Mouse (Mus musculus): Measurements from ENCODE around the gene Ero1lb. TPM values are rescaled to one million over a fixed set of nuclear protein-coding genes. Genes with fewer than 3 reads are reported as not detected.

Gene Ero1lb
- total RNA-seq, 2 experiments from 2014 or later: 12.7 to 13.6 TPM

Other genes starting within 250 kb of the Ero1lb start
- 10 to 100 TPM; 16.9 to 17.6 TPM for gene Actn2, start 225.1 kb upstream of the Ero1lb start, total RNA-seq (2021)
- 10 to 100 TPM; 26.5 to 31.4 TPM for gene Heatr1, start 170.8 kb upstream of the Ero1lb start, total RNA-seq (2021)
- 10 to 100 TPM; 27.1 to 34.3 TPM for gene Lgals8, start 100.9 kb upstream of the Ero1lb start, total RNA-seq (2021)
- under 1 TPM; 0.22 to 0.28 TPM for gene Edaradd, start 45.4 kb upstream of the Ero1lb start, total RNA-seq (2021)
- gene Prl2c3, start 234.2 kb downstream of the Ero1lb start, total RNA-seq (2021): not detected